Comparison of ENCODE assay signal across 9 mouse cellular contexts in the genomic region with DNA sequence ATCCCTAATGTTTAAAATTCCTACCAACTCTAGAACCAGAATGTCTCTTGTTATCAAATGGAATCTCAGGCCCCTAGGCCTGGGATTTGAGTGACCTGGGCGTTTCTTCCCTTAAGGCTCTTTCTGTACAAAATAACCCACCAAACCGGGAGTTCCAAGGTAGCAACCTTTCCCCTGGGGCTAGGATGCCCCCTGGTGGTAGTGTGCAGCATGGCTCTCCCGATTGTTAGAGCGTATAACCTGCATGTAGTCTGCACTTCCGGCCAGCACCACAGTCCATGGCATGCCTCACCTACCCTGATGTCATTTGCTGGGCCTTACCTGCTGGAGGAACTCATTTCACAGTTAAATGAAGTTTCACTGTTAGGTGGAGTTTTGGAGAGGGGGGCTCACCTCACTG. TPM values are rescaled to one million over a fixed set of nuclear protein-coding genes. Genes with fewer than 3 reads are reported as not detected.
DNase-seq lines count a peak whose midpoint lies in the region; ATAC-seq lines count a peak whose summit lies in the region.
"Had no signal": no experiment of that assay in that cellular context is flagged by ENCODE, and none has a peak within 500 bp of the region (broad histone marks: within the 10 kb centered on the region; RNA-seq: fewer than 3 reads in every experiment).

No protein-coding gene starts in this region.

- no peaks in the 10 kb centered on the region for H3K4me1 ChIP-seq in forebrain, embryonic 14.5 days (ENCODE audit: control insufficient read depth, insufficient read depth, low read length)
- peaks cover 1% of the 10 kb centered on the region for H3K4me1 ChIP-seq in forebrain, embryonic 15.5 days
- H3K4me1 ChIP-seq in embryonic facial prominence, embryonic 11.5 days (ENCODE audit: control insufficient read depth, insufficient read depth, low read length), result no peaks in the 10 kb centered on the region

- DNase-seq in forebrain, embryonic 14.5 days (ENCODE audit: low spot score), result peak; percentile 14
- DNase-seq in right cerebral cortex, postnatal 14 days, result peak; percentile 37
- DNase-seq in right cerebral cortex, postnatal 10 days (ENCODE audit: low spot score in 2 of 2), result no peak
- peak; percentile 47 for DNase-seq in embryonic facial prominence, embryonic 11.5 days (ENCODE audit: low spot score)
- peak; percentile 60 to 74 for DNase-seq in lung, postnatal 4 days
- no peak for DNase-seq in ovary, postnatal 10 days (ENCODE audit: low spot score)
- no peak for DNase-seq in cerebellum, adult 11-12 months

- H3K4me3 ChIP-seq in forebrain, embryonic 14.5 days (ENCODE audit: low read depth, low read length), result no peak overlapping the region
- no peak overlapping the region for H3K4me3 ChIP-seq in forebrain, embryonic 15.5 days
- no peak overlapping the region for H3K4me3 ChIP-seq in embryonic facial prominence, embryonic 11.5 days (ENCODE audit: low read depth, low read length)
- H3K4me3 ChIP-seq: neural tube, embryonic 13.5 days had no signal

- no peaks in the 10 kb centered on the region for H3K9me3 ChIP-seq in forebrain, embryonic 14.5 days (replicated peaks; ENCODE audit: control insufficient read depth, low read length)
- H3K9me3 ChIP-seq in forebrain, embryonic 15.5 days, result no peaks in the 10 kb centered on the region
- H3K9me3 ChIP-seq in embryonic facial prominence, embryonic 11.5 days (replicated peaks; ENCODE audit: control insufficient read depth, low read length), result no peaks in the 10 kb centered on the region

- no peaks in the 10 kb centered on the region; the same call in 1 of the 2 replicates for H3K27me3 ChIP-seq in forebrain, embryonic 14.5 days (replicated peaks; ENCODE audit: control insufficient read depth, insufficient read depth, low read length)
- no peaks in the 10 kb centered on the region; the same call in 1 of the 2 replicates for H3K27me3 ChIP-seq in forebrain, embryonic 15.5 days
- H3K27me3 ChIP-seq in embryonic facial prominence, embryonic 11.5 days (ENCODE audit: control insufficient read depth, insufficient read depth, low read length), result no peaks in the 10 kb centered on the region; the same call in 1 of the 2 replicates

- WGBS in forebrain, embryonic 14.5 days, result 65% methylated on average over 5 of the region's 5 CpGs
- WGBS in forebrain, embryonic 15.5 days, result 64% methylated on average over 5 of the region's 5 CpGs
- WGBS in embryonic facial prominence, embryonic 11.5 days, result 56% methylated on average over 5 of the region's 5 CpGs

- H3K27ac ChIP-seq in forebrain, embryonic 14.5 days (ENCODE audit: low read depth, low read length), result no peak overlapping the region
- H3K27ac ChIP-seq in forebrain, embryonic 15.5 days (replicated peaks), result no peak overlapping the region
- no peak overlapping the region for H3K27ac ChIP-seq in embryonic facial prominence, embryonic 11.5 days (replicated peaks; ENCODE audit: low read depth, low read length)
- H3K27ac ChIP-seq: neural tube, embryonic 13.5 days had no signal

- no peak overlapping the region for H3K4me2 ChIP-seq in forebrain, embryonic 14.5 days (ENCODE audit: low read length)
- no peak overlapping the region for H3K4me2 ChIP-seq in forebrain, embryonic 15.5 days (replicated peaks)
- no peak overlapping the region for H3K4me2 ChIP-seq in embryonic facial prominence, embryonic 11.5 days (ENCODE audit: low read depth, low read length)
- H3K4me2 ChIP-seq: neural tube, embryonic 13.5 days had no signal

- H3K9ac ChIP-seq in forebrain, embryonic 14.5 days (ENCODE audit: low read length), result no peak overlapping the region
- H3K9ac ChIP-seq in forebrain, embryonic 15.5 days (replicated peaks), result no peak overlapping the region
- H3K9ac ChIP-seq in embryonic facial prominence, embryonic 11.5 days (replicated peaks; ENCODE audit: low read length), result no peak overlapping the region
- H3K9ac ChIP-seq: neural tube, embryonic 13.5 days had no signal

- H3K36me3 ChIP-seq in forebrain, embryonic 14.5 days (ENCODE audit: control insufficient read depth, insufficient read depth, low read length), result no peaks in the 10 kb centered on the region
- H3K36me3 ChIP-seq in forebrain, embryonic 15.5 days, result no peaks in the 10 kb centered on the region
- no peaks in the 10 kb centered on the region for H3K36me3 ChIP-seq in embryonic facial prominence, embryonic 11.5 days (replicated peaks; ENCODE audit: control insufficient read depth, insufficient read depth, low read depth, low read length)
- H3K36me3 ChIP-seq: neural tube, embryonic 13.5 days had no signal

- no peak for ATAC-seq in forebrain, embryonic 14.5 days
- ATAC-seq in forebrain, embryonic 15.5 days (replicated peaks), result no peak
- ATAC-seq in embryonic facial prominence, embryonic 11.5 days (replicated peaks; ENCODE audit: insufficient number of reproducible peaks, low FRiP score, low TSS enrichment, low read depth), result no peak

RNA-seq across cellular contexts. Expression of gene Sec14l2, which starts 0.7 kb away (rescaled TPM):
- 1.1 and 1.4 TPM in 2 replicates for polyA plus RNA-seq in forebrain, embryonic 14.5 days (2014; fragmentation: Nextera tagmentation; extraction: Ambion mirVana)
- 1.5 and 2.4 TPM in 2 replicates for polyA plus RNA-seq in forebrain, embryonic 15.5 days (2015; fragmentation: Nextera tagmentation; extraction: Ambion mirVana)
- polyA plus RNA-seq in embryonic facial prominence, embryonic 11.5 days (2014; fragmentation: Nextera tagmentation; extraction: Ambion mirVana), result 1.3 and 1.5 TPM in 2 replicates

RNA-seq across cellular contexts. Expression of gene Rnf215, which starts 11.1 kb away (rescaled TPM):
- 44.3 and 45.5 TPM in 2 replicates for polyA plus RNA-seq in forebrain, embryonic 14.5 days (2014; fragmentation: Nextera tagmentation; extraction: Ambion mirVana)
- 47.2 and 49.7 TPM in 2 replicates for polyA plus RNA-seq in forebrain, embryonic 15.5 days (2015; fragmentation: Nextera tagmentation; extraction: Ambion mirVana)
- polyA plus RNA-seq in embryonic facial prominence, embryonic 11.5 days (2014; fragmentation: Nextera tagmentation; extraction: Ambion mirVana), result 26.1 and 26.4 TPM in 2 replicates

RNA-seq across cellular contexts. Expression of gene Mtfp1, which starts 28.7 kb away (rescaled TPM):
- polyA plus RNA-seq in forebrain, embryonic 14.5 days (2014; fragmentation: Nextera tagmentation; extraction: Ambion mirVana), result 6.7 and 7.8 TPM in 2 replicates
- 7.3 and 7.7 TPM in 2 replicates for polyA plus RNA-seq in forebrain, embryonic 15.5 days (2015; fragmentation: Nextera tagmentation; extraction: Ambion mirVana)
- 6.7 and 8.7 TPM in 2 replicates for polyA plus RNA-seq in embryonic facial prominence, embryonic 11.5 days (2014; fragmentation: Nextera tagmentation; extraction: Ambion mirVana)

RNA-seq across cellular contexts. Expression of gene Ccdc157, which starts 36.2 kb away (rescaled TPM):
- polyA plus RNA-seq in forebrain, embryonic 14.5 days (2014; fragmentation: Nextera tagmentation; extraction: Ambion mirVana), result 2.4 and 2.9 TPM in 2 replicates
- polyA plus RNA-seq in forebrain, embryonic 15.5 days (2015; fragmentation: Nextera tagmentation; extraction: Ambion mirVana), result 6.7 and 6.9 TPM in 2 replicates
- polyA plus RNA-seq in embryonic facial prominence, embryonic 11.5 days (2014; fragmentation: Nextera tagmentation; extraction: Ambion mirVana), result 3.5 and 3.6 TPM in 2 replicates

RNA-seq across cellular contexts. Expression of gene Sf3a1, which starts 36.2 kb away (rescaled TPM):
- 51.5 and 59.3 TPM in 2 replicates for polyA plus RNA-seq in forebrain, embryonic 14.5 days (2014; fragmentation: Nextera tagmentation; extraction: Ambion mirVana)
- polyA plus RNA-seq in forebrain, embryonic 15.5 days (2015; fragmentation: Nextera tagmentation; extraction: Ambion mirVana), result 51.9 and 55.0 TPM in 2 replicates
- polyA plus RNA-seq in embryonic facial prominence, embryonic 11.5 days (2014; fragmentation: Nextera tagmentation; extraction: Ambion mirVana), result 82.7 and 84.6 TPM in 2 replicates

Comparison
In these comparisons a context has a peak if more than half of its experiments do, and no peak if none do; other contexts are left out.
1. DNase-seq: peak in forebrain, embryonic 14.5 days (single experiment), right cerebral cortex, postnatal 14 days (single experiment), embryonic facial prominence, embryonic 11.5 days (single experiment) and lung, postnatal 4 days (2 of 2); none in right cerebral cortex, postnatal 10 days (0 of 2), ovary, postnatal 10 days (single experiment) and cerebellum, adult 11-12 months (single experiment).